Mouse (Mus musculus): ENCODE measurements around the gene Stat2. TPM values are rescaled to one million over a fixed set of nuclear protein-coding genes. Genes with fewer than 3 reads are reported as not detected.
A peak's percentile ranks its signal among the peaks of the same experiment; 100 is the strongest.

The Stat2 gene
- polyA plus RNA-seq, 1 experiment from 2014 or later: 17.6 TPM

DNA sequence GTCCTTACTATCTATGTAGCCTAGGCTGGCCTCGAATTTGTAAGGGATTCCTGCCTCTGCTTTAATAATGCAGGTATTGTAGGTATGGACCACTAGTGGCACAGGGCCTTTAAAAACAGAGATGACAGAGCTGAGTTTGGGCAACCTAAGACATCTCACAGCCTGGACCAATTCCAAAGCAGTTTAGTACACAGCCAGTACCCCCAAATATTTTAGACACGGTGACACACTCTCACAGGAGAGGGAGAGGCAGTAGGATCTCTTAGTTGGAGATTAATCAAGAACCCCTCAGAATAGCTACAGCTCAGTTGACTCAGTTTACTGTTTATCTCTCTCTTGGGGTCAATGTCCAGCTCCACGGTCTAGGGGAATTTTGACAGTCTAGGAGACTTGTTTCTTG, 32.0 kb downstream of the Stat2 start:
- H3K9ac ChIP-seq (replicated peaks): peak overlapping the region; percentile 85
- peak overlapping the region; percentile 69 for H3K4me2 ChIP-seq
- ATAC-seq (ENCODE audit: insufficient number of reproducible peaks, insufficient read depth, low FRiP score, low TSS enrichment, low read depth): no peak
- H3K4me3 ChIP-seq (replicated peaks): peak overlapping the region; percentile 55
- H3K9me3 ChIP-seq: no peaks in the 10 kb centered on the region
- 37% methylated on average over 3 of the region's 3 CpGs for WGBS
- peak overlapping the region; percentile 89 for H3K27ac ChIP-seq
- H3K4me1 ChIP-seq (replicated peaks): peaks cover 16% of the 10 kb centered on the region
- H3K27me3 ChIP-seq: no peaks in the 10 kb centered on the region
- peaks cover 6% of the 10 kb centered on the region; the same call in 1 of the 2 replicates for H3K36me3 ChIP-seq

GRCm38 (mm10) chr10:128302785-128303125, 32.4 kb downstream of the Stat2 start:
- peak overlapping the region; percentile 55 for H3K4me3 ChIP-seq (replicated peaks)
- no peaks in the 10 kb centered on the region for H3K9me3 ChIP-seq
- H3K9ac ChIP-seq (replicated peaks): peak overlapping the region; percentile 85
- no peaks in the 10 kb centered on the region for H3K27me3 ChIP-seq
- H3K27ac ChIP-seq: peak overlapping the region; percentile 89
- H3K4me1 ChIP-seq (replicated peaks): peaks cover 15% of the 10 kb centered on the region
- peak overlapping the region; percentile 69 for H3K4me2 ChIP-seq
- H3K36me3 ChIP-seq: peaks cover 6% of the 10 kb centered on the region; the same call in 1 of the 2 replicates
- under 1% methylated on average over 9 of the region's 9 CpGs for WGBS
- no peak; the same call in 1 of the 2 replicates for ATAC-seq (ENCODE audit: insufficient number of reproducible peaks, insufficient read depth, low FRiP score, low TSS enrichment, low read depth)

GRCm38 (mm10) chr10:128303126-128304021, 33.0 kb downstream of the Stat2 start, which contains the start of gene Pan2:
Gene Pan2 (plus strand): TSS chr10:128303335.
- Histone ChIP-seq H3K9ac (replicated peaks) (peak within 1 kb of the TSS; percentile 85), H3K4me1 (replicated peaks) (peaks cover 15% of the 10 kb centered on the region), H3K9me3 (no peaks in the 10 kb centered on the region), H3K27ac (peak within 1 kb of the TSS; percentile 89), H3K4me2 (peak within 1 kb of the TSS; percentile 69), H3K4me3 (replicated peaks) (peak within 1 kb of the TSS; percentile 55), H3K36me3 (peaks cover 13% of the 10 kb centered on the region), H3K27me3 (no peaks in the 10 kb centered on the region)
- peak; percentile 97 for ATAC-seq (ENCODE audit: insufficient number of reproducible peaks, insufficient read depth, low FRiP score, low TSS enrichment, low read depth)
- 2% methylated on average over 37 of the region's 37 CpGs for WGBS

DNA sequence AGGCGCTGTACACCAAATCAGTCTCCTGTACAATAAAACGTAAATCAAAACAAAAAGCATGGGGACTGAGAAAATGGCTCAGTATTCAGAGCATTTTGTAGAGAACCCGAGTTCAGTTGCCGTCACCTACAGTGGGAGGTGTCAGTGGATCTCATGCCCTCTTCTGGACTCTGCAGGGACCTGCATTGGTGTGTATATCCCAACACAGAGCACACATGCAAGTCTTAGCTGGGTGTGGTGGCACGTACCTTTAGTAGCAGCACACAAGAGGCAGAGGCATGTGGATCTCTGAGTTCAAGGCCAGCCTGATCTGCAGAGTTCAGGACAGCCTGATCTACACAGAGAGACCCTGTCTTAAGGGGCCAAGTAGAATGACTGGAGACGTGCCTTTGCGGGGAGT, 39.3 kb downstream of the Stat2 start:
- Histone ChIP-seq H3K9ac (replicated peaks) (no peak overlapping the region), H3K36me3 (peaks cover 68% of the 10 kb centered on the region), H3K4me1 (replicated peaks) (no peaks in the 10 kb centered on the region), H3K27me3 (no peaks in the 10 kb centered on the region), H3K27ac (no peak overlapping the region), H3K9me3 (no peaks in the 10 kb centered on the region), H3K4me2 (no peak overlapping the region), H3K4me3 (replicated peaks) (no peak overlapping the region)
- no peak for ATAC-seq (ENCODE audit: insufficient number of reproducible peaks, insufficient read depth, low FRiP score, low TSS enrichment, low read depth)
- 87% methylated on average over 7 of the region's 7 CpGs for WGBS

DNA sequence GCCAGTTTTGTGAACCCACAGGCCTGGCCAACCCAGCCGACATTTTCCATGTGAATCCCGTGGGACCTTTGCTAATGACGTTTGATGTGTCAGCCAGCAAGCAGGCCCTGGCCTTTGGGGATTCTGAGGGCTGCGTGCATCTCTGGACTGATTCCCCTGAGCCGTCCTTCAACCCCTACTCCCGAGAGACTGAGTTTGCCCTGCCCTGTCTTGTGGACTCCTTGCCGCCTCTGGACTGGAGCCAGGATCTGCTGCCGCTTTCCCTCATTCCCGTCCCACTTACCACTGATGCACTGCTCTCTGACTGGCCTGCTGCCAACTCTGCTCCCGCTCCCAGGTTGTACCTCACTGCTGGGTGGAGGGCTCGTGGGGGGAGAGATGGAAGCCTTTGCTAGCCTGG, 39.8 kb downstream of the Stat2 start:
- Histone ChIP-seq H3K27ac (no peak overlapping the region), H3K27me3 (no peaks in the 10 kb centered on the region), H3K4me3 (replicated peaks) (no peak overlapping the region), H3K4me1 (replicated peaks) (no peaks in the 10 kb centered on the region), H3K9ac (replicated peaks) (peak overlapping the region; percentile 12; the same call in 1 of the 2 replicates), H3K4me2 (no peak overlapping the region), H3K36me3 (peaks cover 73% of the 10 kb centered on the region), H3K9me3 (no peaks in the 10 kb centered on the region)
- 86% methylated on average over 11 of the region's 11 CpGs for WGBS
- no peak for ATAC-seq (ENCODE audit: insufficient number of reproducible peaks, insufficient read depth, low FRiP score, low TSS enrichment, low read depth)

- Histone ChIP-seq H3K9me3 (no peaks in the 10 kb centered on the region), H3K36me3 (peaks cover 80% of the 10 kb centered on the region)
Measured at GRCm38 (mm10) chr10:128310902-128311301, 40.5 kb downstream of the Stat2 start.

DNA sequence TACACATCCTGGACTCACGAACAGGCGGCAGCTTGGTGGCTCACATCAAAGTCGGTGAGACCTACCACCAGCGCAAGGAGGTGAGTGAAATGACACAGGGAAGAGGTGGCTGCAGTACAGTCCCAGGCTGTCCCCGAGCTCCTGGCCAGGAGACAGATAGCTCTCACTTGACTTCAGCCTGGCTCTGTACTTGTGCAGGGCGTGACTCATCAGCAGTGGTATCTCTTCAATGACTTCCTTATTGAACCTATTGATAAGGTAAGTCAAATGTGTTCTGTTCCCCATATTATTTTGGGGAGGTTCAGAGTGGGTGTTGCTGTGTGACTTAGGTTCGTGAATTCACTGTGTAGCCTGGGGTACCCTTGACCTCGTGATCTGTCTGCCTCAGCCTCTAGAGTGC, 45.2 kb downstream of the Stat2 start:
- H3K4me3 ChIP-seq (replicated peaks): no peak overlapping the region
- H3K4me1 ChIP-seq (replicated peaks): no peaks in the 10 kb centered on the region
- H3K9ac ChIP-seq (replicated peaks): no peak overlapping the region
- WGBS: 94% methylated on average over 8 of the region's 8 CpGs
- no peaks in the 10 kb centered on the region for H3K27me3 ChIP-seq
- peaks cover 92% of the 10 kb centered on the region for H3K36me3 ChIP-seq
- ATAC-seq (ENCODE audit: insufficient number of reproducible peaks, insufficient read depth, low FRiP score, low TSS enrichment, low read depth): no peak
- no peaks in the 10 kb centered on the region for H3K9me3 ChIP-seq
- no peak overlapping the region for H3K27ac ChIP-seq
- no peak overlapping the region for H3K4me2 ChIP-seq

More at GRCm38 (mm10) chr10:128310902-128311301, 40.5 kb downstream of the Stat2 start:
- no peak for ATAC-seq (ENCODE audit: insufficient number of reproducible peaks, insufficient read depth, low FRiP score, low TSS enrichment, low read depth)
- WGBS: 87% methylated on average over 4 of the region's 4 CpGs
- no peak overlapping the region for H3K27ac ChIP-seq
- H3K4me1 ChIP-seq (replicated peaks): no peaks in the 10 kb centered on the region
- H3K4me3 ChIP-seq (replicated peaks): no peak overlapping the region
- H3K4me2 ChIP-seq: no peak overlapping the region
- no peaks in the 10 kb centered on the region for H3K27me3 ChIP-seq
- H3K9ac ChIP-seq (replicated peaks): no peak overlapping the region

GRCm38 (mm10) chr10:128321641-128322040, 51.3 kb downstream of the Stat2 start:
- Histone ChIP-seq H3K9ac (replicated peaks) (peak overlapping the region; percentile 96), H3K27ac (peak overlapping the region; percentile 97), H3K4me1 (replicated peaks) (peaks cover 15% of the 10 kb centered on the region), H3K27me3 (no peaks in the 10 kb centered on the region), H3K4me2 (peak overlapping the region; percentile 88), H3K36me3 (peaks cover 68% of the 10 kb centered on the region), H3K9me3 (no peaks in the 10 kb centered on the region), H3K4me3 (replicated peaks) (peak overlapping the region; percentile 68)
- ATAC-seq (ENCODE audit: insufficient number of reproducible peaks, insufficient read depth, low FRiP score, low TSS enrichment, low read depth): no peak
- 64% methylated on average over 12 of the region's 12 CpGs for WGBS

DNA sequence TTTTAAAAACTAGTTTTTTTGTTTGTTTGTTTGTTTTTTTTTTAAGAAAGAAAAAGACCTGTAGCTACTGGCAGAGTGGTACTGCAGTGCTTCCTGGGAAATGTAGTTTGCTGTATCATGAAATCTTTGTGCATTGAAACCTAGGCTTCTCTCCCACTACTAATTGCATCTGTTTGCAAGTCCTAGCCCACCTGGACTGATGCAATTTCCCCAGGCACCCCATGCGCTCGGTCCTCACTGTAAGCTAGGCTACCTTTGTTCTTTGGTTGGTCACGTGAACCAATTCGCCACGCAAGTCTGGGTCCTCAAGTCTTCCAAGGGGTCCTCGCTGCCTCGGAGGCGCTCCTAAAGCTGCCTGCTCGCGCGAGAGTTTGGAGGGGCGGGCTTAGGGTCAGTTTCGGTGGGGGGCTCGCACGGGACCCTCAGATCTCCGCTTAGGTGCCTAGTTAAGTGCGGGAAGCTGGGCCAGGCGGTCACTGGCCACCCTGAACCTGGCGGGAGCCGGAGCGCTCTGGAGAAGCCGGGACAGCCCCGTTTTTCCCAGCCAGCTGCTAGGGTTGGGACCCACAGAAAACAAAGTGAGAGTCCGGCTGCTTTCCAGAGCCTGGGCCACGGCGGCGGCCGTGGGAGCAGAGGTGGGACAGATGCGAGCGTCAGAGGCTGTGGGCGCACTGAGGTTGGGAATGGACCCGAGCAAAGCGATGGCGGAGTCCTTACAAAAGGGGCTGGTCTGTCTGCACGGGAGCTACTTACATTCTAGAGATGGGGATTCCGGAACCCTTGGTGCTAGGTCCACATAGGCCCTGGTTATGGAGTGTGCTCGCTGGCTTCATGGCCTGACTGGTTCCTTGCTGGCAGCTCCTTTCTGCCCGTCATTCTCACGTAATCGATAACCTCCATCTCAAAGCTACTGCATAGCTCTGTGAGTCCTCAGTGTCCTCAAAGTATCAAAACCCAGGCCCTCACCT, 52.1 kb downstream of the Stat2 start, which contains the start of gene Cnpy2:
Gene Cnpy2, plus strand, starts transcription at position 319 of the 968 bp plus-strand sequence.
- WGBS: under 1% methylated on average over 40 of the region's 40 CpGs

DNA sequence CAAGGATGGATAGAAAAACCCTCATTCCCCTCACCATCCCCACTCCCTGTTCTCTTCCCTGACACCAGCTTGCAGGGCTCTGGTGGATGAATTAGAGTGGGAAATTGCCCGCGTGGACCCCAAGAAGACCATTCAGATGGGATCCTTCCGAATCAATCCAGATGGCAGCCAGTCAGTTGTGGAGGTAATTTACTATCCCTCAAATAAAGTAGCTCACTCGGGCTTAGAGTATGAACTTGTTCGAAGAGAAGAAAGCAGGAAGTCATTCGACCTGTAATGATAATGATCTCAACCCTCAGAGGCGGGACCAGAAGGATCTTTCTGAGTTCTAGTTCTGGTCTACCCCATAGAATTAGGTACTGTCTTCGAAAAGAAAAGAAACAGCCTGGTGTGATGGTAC, 53.2 kb downstream of the Stat2 start:
- H3K36me3 ChIP-seq: peaks cover 68% of the 10 kb centered on the region
- no peak for ATAC-seq (ENCODE audit: insufficient number of reproducible peaks, insufficient read depth, low FRiP score, low TSS enrichment, low read depth)
- H3K4me3 ChIP-seq (replicated peaks): peak overlapping the region; percentile 68
- no peaks in the 10 kb centered on the region for H3K9me3 ChIP-seq
- WGBS: 70% methylated on average over 8 of the region's 8 CpGs
- H3K27me3 ChIP-seq: no peaks in the 10 kb centered on the region
- peaks cover 15% of the 10 kb centered on the region for H3K4me1 ChIP-seq (replicated peaks)
- H3K9ac ChIP-seq (replicated peaks): peak overlapping the region; percentile 96
- peak overlapping the region; percentile 97 for H3K27ac ChIP-seq
- peak overlapping the region; percentile 88 for H3K4me2 ChIP-seq

More for the DNA sequence above, 52.1 kb downstream of the Stat2 start, which contains the start of gene Cnpy2:
- H3K4me2 ChIP-seq: peak within 1 kb of the TSS; percentile 88
- peak within 1 kb of the TSS; percentile 68 for H3K4me3 ChIP-seq (replicated peaks)
- peak within 1 kb of the TSS; percentile 96 for H3K9ac ChIP-seq (replicated peaks)
- peaks cover 68% of the 10 kb centered on the region for H3K36me3 ChIP-seq
- H3K9me3 ChIP-seq: no peaks in the 10 kb centered on the region
- peaks cover 15% of the 10 kb centered on the region for H3K4me1 ChIP-seq (replicated peaks)
- H3K27me3 ChIP-seq: no peaks in the 10 kb centered on the region
- peak; percentile 96 for ATAC-seq (ENCODE audit: insufficient number of reproducible peaks, insufficient read depth, low FRiP score, low TSS enrichment, low read depth)
- H3K27ac ChIP-seq: peak within 1 kb of the TSS; percentile 97

DNA sequence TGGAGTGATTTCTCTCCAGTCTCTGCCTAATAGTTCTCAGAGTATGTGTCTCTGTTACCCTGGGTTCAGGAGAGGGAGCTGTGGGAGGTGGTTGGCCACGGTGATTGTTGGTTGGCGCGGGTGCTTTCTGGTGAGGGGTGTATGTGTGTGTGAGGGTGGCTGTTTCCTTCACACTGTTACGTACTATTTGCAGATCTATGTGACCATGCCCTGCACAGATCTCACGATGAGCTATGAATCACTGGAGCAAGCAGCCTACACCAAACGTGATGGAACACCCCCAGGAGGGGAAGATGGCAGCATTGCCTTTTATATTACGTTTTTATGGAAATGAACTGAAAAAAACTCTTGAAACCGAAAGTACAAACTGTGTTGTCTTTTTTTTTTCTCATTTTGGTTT, 56.5 kb downstream of the Stat2 start:
- no peak for ATAC-seq (ENCODE audit: insufficient number of reproducible peaks, insufficient read depth, low FRiP score, low TSS enrichment, low read depth)
- H3K4me3 ChIP-seq (replicated peaks): no peak overlapping the region
- WGBS: 94% methylated on average over 8 of the region's 8 CpGs
- no peaks in the 10 kb centered on the region for H3K27me3 ChIP-seq
- H3K36me3 ChIP-seq: peaks cover 57% of the 10 kb centered on the region
- H3K9ac ChIP-seq (replicated peaks): no peak overlapping the region
- H3K4me2 ChIP-seq: no peak overlapping the region
- no peaks in the 10 kb centered on the region for H3K9me3 ChIP-seq
- H3K4me1 ChIP-seq (replicated peaks): peaks cover 12% of the 10 kb centered on the region
- no peak overlapping the region for H3K27ac ChIP-seq
